Mouse (Mus musculus): Measurements from ENCODE around the gene Fuz.

Fuz gene

DNA sequence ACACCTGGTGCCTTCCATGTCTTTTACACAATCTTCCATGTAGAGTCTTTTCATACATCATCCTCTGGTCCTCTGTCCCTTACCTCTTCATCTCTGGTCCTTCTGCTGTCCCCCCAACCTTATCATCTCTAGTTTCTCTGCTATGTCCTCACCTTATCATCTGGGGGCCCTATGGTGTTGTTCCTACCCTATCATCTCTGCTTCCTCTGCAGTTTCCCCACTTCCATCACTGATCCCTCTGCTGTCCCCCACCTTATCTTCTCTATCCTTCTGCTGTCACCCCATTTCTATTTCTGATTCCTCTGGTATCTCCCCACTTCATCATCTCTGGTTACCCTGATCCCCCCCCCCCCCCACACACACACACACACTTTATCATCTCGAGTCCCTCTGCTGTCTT, 32.7 kb downstream of the Fuz start:
- peak in 1 of 2 experiments; percentile 59 for DNase-seq (ENCODE audit: low spot score in 2 of 2)

DNA sequence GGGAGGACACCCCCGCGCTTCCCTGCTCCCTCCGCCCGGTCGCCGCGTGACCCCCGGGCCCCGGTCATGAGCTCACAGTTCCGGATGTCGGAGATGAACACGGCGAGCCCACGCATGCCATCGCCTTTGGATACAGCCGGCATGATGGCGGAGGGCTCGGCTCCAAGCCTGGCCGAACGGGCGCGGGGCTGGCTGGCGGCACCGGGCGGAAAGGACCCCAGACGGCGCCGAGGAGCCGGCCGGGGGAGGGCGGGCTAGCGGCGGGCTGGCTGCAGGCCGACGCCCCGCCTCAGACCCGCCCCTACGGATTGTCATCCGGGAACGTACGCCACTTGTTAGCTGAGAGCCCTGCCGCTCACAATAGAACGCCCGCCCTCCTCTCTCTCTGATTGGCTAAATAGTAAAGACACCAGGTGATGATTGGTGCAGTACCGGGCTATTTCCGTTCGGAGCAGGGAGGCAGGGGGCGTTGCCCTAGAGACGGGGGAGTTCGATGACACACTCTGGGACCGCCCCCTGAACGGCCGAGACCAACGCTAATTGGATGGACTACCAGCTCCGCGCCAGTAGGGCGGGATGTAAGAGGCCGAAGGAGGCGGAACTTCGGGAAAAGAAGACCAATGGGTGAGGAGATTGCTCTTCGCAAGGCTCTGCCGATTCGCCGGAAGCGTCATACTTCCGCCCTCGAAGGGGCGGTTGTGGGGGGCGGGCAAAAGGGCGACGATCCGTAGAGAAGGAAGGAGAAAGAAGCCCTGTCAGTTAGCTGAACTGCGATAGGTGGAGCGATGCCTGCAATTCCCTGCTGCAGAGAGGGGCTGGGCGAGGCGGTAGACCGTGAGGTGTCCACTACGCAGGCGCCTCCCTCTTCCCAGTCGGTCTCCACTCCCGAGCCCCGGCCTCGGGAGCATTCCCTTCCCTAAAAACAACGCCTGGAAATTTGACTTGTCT, 33.6 kb downstream of the Fuz start, which contains the start of gene Ap2a1:
Gene Ap2a1, minus strand, starts transcription at position 293 of the 948 bp plus-strand sequence.
- peak; percentile 99 to 100 for DNase-seq (ENCODE audit: low spot score in 2 of 2)

DNA sequence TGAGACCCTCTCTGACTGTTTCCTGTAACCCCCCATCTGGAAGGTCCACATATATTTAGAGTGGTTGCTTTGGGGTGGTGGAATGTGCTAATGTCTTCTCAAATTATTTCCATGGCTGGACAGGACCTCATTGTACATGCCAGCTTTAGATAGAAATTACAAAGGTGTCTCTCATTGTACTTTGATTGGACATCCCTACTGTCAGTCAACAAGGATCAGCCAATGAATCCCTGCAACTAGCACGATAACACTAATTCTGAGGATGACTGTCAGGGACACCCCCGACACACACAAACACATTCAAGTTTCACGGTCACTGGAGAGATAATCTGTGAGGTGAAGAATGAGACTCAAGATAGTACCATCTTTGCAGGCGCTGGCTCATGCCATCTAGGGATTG, 42.8 kb downstream of the Fuz start:
- no peak for DNase-seq (ENCODE audit: low spot score in 2 of 2)

DNA sequence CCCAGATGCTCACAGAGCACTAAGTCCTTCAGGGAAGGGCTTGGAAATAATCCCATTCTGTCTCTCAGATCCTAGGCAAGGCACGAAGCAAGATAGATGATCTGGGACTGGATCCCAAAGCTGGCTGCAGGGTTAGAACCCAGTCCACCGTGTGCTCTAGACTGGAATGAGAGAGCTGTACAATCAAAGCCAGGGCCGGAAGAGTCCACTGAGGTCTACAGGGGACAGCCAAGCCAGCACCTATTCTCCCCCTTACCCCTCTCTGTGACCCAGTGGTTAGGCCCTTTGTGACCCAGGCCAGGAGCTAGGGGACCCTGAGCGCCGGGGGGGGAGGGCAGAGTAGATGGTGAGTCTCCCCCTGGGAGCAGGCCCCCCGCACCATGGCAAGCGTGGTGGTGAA, 47.0 kb downstream of the Fuz start, which contains the start of gene Tsks:
Gene Tsks, plus strand, starts transcription at position 301 of the 400 bp plus-strand sequence.
- no peak for DNase-seq (ENCODE audit: low spot score in 2 of 2)

DNA sequence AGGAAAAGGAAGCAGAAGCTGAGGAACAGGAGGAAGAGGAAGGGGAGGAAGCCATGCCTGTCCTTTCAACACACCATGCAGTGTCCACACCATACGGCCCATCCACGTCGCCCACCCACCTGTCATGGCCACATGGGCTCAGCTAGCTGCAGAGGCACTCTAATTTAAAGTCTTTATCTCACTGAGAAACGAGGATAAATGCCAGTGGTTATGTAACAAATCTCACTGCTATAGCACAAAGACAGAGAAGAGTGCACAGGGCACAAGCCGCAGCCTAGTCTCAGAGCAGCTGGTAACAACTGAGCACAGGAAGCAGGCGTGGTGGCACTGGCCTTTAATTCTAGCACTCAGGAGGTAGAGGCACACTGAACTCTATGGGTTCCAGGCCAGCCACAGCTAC, 54.0 kb downstream of the Fuz start:
- no peak for DNase-seq (ENCODE audit: low spot score in 2 of 2)

DNA sequence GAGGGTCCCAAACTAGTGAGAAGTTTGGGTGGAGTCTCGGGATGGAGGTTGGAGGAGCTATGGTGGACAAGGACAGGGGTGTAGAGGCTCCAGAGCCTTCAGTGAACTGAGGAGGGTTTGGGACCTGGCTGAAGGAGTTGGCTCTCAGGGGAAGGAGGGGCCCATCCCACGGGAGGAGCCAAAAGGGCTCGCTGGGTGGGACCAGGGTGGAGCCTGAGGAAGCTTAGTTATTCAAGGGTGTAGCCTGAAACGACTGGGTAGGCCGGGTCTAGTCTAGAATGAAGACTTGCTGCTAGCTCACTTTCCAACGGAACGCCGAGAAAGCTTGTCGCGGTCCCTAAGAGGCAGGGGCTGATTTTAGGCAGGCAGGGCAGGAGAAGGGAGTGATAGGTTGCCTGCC, 56.1 kb downstream of the Fuz start:
- DNase-seq (ENCODE audit: low spot score in 2 of 2), result peak; percentile 50 to 69

All from spleen, postnatal 4 days (tissue).